Mouse (Mus musculus) spleen, adult 2 months (tissue): Measurements from ENCODE around the gene Smad1.

Experiments used
- CTCF ChIP-seq: fragments of 200-500 bp; IDR thresholded peaks from 2 replicates; pipeline ENCODE4 v1.5.1; 2011; ENCODE audit warnings: mild to moderate bottlenecking, inconsistent platforms; ENCODE audit not compliant: insufficient read depth, insufficient read length, insufficient replicate concordance; ENCODE audit errors: extremely low read depth
- POLR2A ChIP-seq: fragments of 200-500 bp; IDR thresholded peaks from 2 replicates; pipeline ENCODE4 v1.6.1; 2011; ENCODE audit warnings: low read depth, low read length, inconsistent platforms

DNA sequence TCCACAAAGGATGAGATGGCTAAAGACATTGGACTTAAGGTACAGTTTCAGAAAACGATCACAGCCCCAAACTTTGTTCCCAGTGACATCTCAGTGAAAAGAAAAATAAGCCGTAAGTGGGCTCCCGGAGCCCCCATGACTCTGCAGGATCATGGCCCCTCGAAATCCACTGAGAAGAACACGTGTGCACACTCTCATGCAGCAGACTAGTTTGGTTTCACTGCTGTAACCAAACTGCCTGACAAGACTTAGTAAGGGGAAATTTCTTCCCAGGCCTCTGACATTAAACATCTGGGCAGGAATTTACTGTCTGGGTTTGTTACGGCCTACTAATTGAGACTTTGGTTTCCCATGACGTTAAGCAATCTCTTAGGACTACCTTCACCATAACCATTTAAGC is 45.3 kb downstream of the Smad1 start:
- no peak for TF ChIP-seq CTCF
- no peak for TF ChIP-seq POLR2A
